Mouse (Mus musculus) adrenal gland, adult 8-10 months (tissue): ENCODE measurements around the gene Rhox3f. TPM values are rescaled to one million over a fixed set of nuclear protein-coding genes. Genes with fewer than 3 reads are reported as not detected.
"Not testable (repeated sequence)": the region's sequence is repeated elsewhere in the genome, so short reads cannot be mapped to it uniquely, and the experiment has no call there.

Source experiments
- DNase-seq: peaks from one replicate; pipeline ENCODE4 v3.0.0; 2022
- total RNA-seq, 4 experiments: library from RNA; stranded (reverse); gene quantifications; 2 replicates each; pipeline ENCODE4 v1.2.4; 2022

The Rhox3f gene
- not detected for total RNA-seq

GRCm38 (mm10) chrX:37580692-37581091, at the start of gene Rhox3f:
TSS of gene Rhox3f (plus strand) at chrX:37580992.
- not testable (repeated sequence) for DNase-seq

- not testable (repeated sequence) for DNase-seq
These were observed 39.1 kb upstream of the Rhox3f start, which contains the start of gene Rhox3e for GRCm38 (mm10) chrX:37541719-37542118. TSS of gene Rhox3e (plus strand) at chrX:37542019.

GRCm38 (mm10) chrX:37557112-37557511, 23.7 kb upstream of the Rhox3f start, which contains the start of gene Rhox4e:
TSS of gene Rhox4e (plus strand) at chrX:37557412.
- not testable (repeated sequence) for DNase-seq

- DNase-seq, result not testable (repeated sequence)
These were observed 9.7 kb upstream of the Rhox3f start, which contains the start of gene Rhox2f for GRCm38 (mm10) chrX:37571105-37571504. TSS of gene Rhox2f (plus strand) at chrX:37571405.

- DNase-seq, result not testable (repeated sequence)
These were observed 8.2 kb upstream of the Rhox3f start for GRCm38 (mm10) chrX:37572638-37573037.

- not testable (repeated sequence) for DNase-seq
These were observed 26.8 kb downstream of the Rhox3f start, which contains the start of gene Rhox4f for GRCm38 (mm10) chrX:37607604-37608003. TSS of gene Rhox4f (minus strand) at chrX:37607704.

- DNase-seq, result not testable (repeated sequence)
These were observed 47.7 kb downstream of the Rhox3f start, which contains the start of gene Rhox3g for GRCm38 (mm10) chrX:37628512-37628911. TSS of gene Rhox3g (minus strand) at chrX:37628612.

Other genes with a start within 250 kb of the Rhox3f start
- gene Rhox3a2, start 201.0 kb upstream of the Rhox3f start, total RNA-seq, result not detected
- gene Rhox4a2, start 190.1 kb upstream of the Rhox3f start, total RNA-seq, result not detected
- gene Rhox2b, start 168.9 kb upstream of the Rhox3f start, total RNA-seq, result not detected
- not detected for gene Rhox4b, start 148.5 kb upstream of the Rhox3f start, total RNA-seq
- gene Rhox2c, start 127.3 kb upstream of the Rhox3f start, total RNA-seq, result not detected
- not detected for gene Rhox3c, start 122.4 kb upstream of the Rhox3f start, total RNA-seq
- gene Rhox4c, start 100.7 kb upstream of the Rhox3f start, total RNA-seq, result not detected
- not detected for gene Rhox2d, start 87.6 kb upstream of the Rhox3f start, total RNA-seq
- gene Rhox4d, start 66.6 kb upstream of the Rhox3f start, total RNA-seq, result not detected
- not detected for gene Rhox2e, start 50.5 kb upstream of the Rhox3f start, total RNA-seq
- gene Rhox3e, start 39.0 kb upstream of the Rhox3f start, total RNA-seq, result not detected
- not detected for gene Rhox4e, start 23.6 kb upstream of the Rhox3f start, total RNA-seq
- gene Rhox2f, start 9.6 kb upstream of the Rhox3f start, total RNA-seq, result not detected
- not detected for gene Rhox4f, start 26.7 kb downstream of the Rhox3f start, total RNA-seq
- gene Rhox3g, start 47.6 kb downstream of the Rhox3f start, total RNA-seq, result not detected
- gene Rhox2g, start 62.5 kb downstream of the Rhox3f start, total RNA-seq, result not detected
- gene Rhox4g, start 70.3 kb downstream of the Rhox3f start, total RNA-seq, result not detected
- not detected for gene Rhox3h, start 87.8 kb downstream of the Rhox3f start, total RNA-seq
- not detected for gene Rhox2h, start 92.3 kb downstream of the Rhox3f start, total RNA-seq
- gene Rhox5, start 223.8 kb downstream of the Rhox3f start, total RNA-seq, result not detected
- gene Rhox6, start 245.9 kb downstream of the Rhox3f start, total RNA-seq, result not detected